Mouse (Mus musculus) kidney, postnatal 4 days (tissue): ENCODE results near the gene Ptpn3.

Experiments used
- DNase-seq, 2 experiments: peaks; one replicate each; pipeline ENCODE4 v3.0.0; 2021; ENCODE audit warnings: mixed read lengths in 2 of 2

Ptpn3 gene

GRCm38 (mm10) chr4:57301410-57302313 lies at the start of gene Ptpn3:
Ptpn3 (minus strand) TSS chr4:57301837.
- DNase-seq, result peak; percentile 86 to 91

GRCm38 (mm10) chr4:57350541-57350940 lies 48.9 kb upstream of the Ptpn3 start:
- DNase-seq, result no peak

- DNase-seq, result no peak
These were observed 42.4 kb upstream of the Ptpn3 start for GRCm38 (mm10) chr4:57343996-57344395.

GRCm38 (mm10) chr4:57338923-57339322 lies 37.3 kb upstream of the Ptpn3 start:
- no peak for DNase-seq

- no peak for DNase-seq
These were observed 36.4 kb upstream of the Ptpn3 start for GRCm38 (mm10) chr4:57338061-57338460.

GRCm38 (mm10) chr4:57335000-57335666 lies 33.5 kb upstream of the Ptpn3 start:
- DNase-seq, result no peak

- no peak for DNase-seq
These were observed 32.4 kb upstream of the Ptpn3 start for GRCm38 (mm10) chr4:57333926-57334548.

- DNase-seq, result no peak
These were observed 30.9 kb upstream of the Ptpn3 start for GRCm38 (mm10) chr4:57332511-57332910.

GRCm38 (mm10) chr4:57320606-57321327 lies 19.1 kb upstream of the Ptpn3 start:
- peak; percentile 60 to 71 for DNase-seq

GRCm38 (mm10) chr4:57318525-57319212 lies 17.0 kb upstream of the Ptpn3 start:
- peak; percentile 53 to 65 for DNase-seq

- DNase-seq, result no peak
These were observed 10.9 kb upstream of the Ptpn3 start for GRCm38 (mm10) chr4:57312256-57313166.

GRCm38 (mm10) chr4:57311750-57312149 lies 10.1 kb upstream of the Ptpn3 start:
- DNase-seq, result no peak

- DNase-seq, result peak; percentile 30 to 60
These were observed 6.8 kb upstream of the Ptpn3 start for GRCm38 (mm10) chr4:57308214-57309000.

GRCm38 (mm10) chr4:57307747-57308146 lies 6.1 kb upstream of the Ptpn3 start:
- DNase-seq, result no peak

GRCm38 (mm10) chr4:57306260-57306659 lies 4.6 kb upstream of the Ptpn3 start:
- no peak for DNase-seq

- DNase-seq, result no peak
These were observed 4.0 kb upstream of the Ptpn3 start for GRCm38 (mm10) chr4:57305644-57306043.

- DNase-seq, result peak; percentile 66 to 75
These were observed 898 bp downstream of the Ptpn3 start for GRCm38 (mm10) chr4:57300469-57301409.

- peak; percentile 74 to 84 for DNase-seq
These were observed 1.8 kb downstream of the Ptpn3 start for GRCm38 (mm10) chr4:57299701-57300468.
